Mouse (Mus musculus) cortical plate, adult 2 months (tissue): ENCODE measurements around the gene Lsamp. TPM values are rescaled to one million over a fixed set of nuclear protein-coding genes. Genes with fewer than 3 reads are reported as not detected.

Experiments
- H3K27ac ChIP-seq: fragments of 200-500 bp; 2 replicates; pipeline ENCODE4 v1.5.1; 2012; ENCODE audit warnings: low read length, control low read depth, inconsistent platforms; ENCODE audit not compliant: insufficient read depth
- H3K4me1 ChIP-seq: fragments of 200-500 bp; 2 replicates; pipeline ENCODE4 v1.6.1; 2011; ENCODE audit warnings: low read length; ENCODE audit not compliant: control insufficient read depth, insufficient read depth
- H3K4me3 ChIP-seq: fragments of 200-500 bp; 2 replicates; pipeline ENCODE4 v1.5.1; 2011; ENCODE audit warnings: mild to moderate bottlenecking, low read length, control low read depth; ENCODE audit not compliant: insufficient read depth
- CTCF ChIP-seq: fragments of 200-500 bp; IDR thresholded peaks from 2 replicates; pipeline ENCODE4 v1.5.1; 2011; ENCODE audit warnings: mild to moderate bottlenecking, control low read depth, low read length; ENCODE audit not compliant: insufficient read depth; ENCODE audit errors: extremely low read depth
- POLR2A ChIP-seq: fragments of 200-500 bp; IDR thresholded peaks from 2 replicates; pipeline ENCODE4 v1.6.1; 2011; ENCODE audit warnings: mild to moderate bottlenecking, low read length, control low read depth; ENCODE audit not compliant: insufficient read depth; ENCODE audit errors: extremely low read depth
- polyA plus RNA-seq: library from polyadenylated mRNA; depleted of rRNA; stranded (reverse); fragments of >200 nt; gene quantifications from 2 replicates; pipeline ENCODE4 v1.2.3, GENCODE M21; 2012

Gene Lsamp
- polyA plus RNA-seq, 1 experiment, result 99.8 TPM

GRCm38 (mm10) chr16:42032030-42032429, 2047.9 kb downstream of the Lsamp start:
- Histone ChIP-seq H3K4me3 (no peak overlapping the region), H3K4me1 (peaks cover 1% of the 10 kb centered on the region; the same call in 1 of the 2 replicates), H3K27ac (no peak overlapping the region)
- TF ChIP-seq POLR2A, result no peak

DNA sequence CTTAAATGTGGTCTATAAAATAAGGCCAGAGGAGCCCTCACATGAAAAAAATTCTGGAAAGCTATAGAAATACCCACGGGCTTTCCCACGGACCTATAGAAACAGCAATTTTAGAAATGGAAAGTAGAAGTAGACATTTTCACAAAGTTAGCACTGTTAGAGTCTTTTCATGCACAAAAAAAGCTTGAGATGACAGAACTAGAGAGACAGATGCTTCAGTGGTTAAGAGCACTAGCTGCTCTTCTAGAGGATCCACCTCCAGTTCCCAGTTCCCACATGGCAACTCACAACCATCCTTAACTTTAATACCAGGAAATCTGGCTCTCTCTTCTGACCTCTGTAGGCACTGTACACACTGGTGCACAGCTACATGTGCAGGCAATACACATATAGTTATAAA, 2049.3 kb downstream of the Lsamp start:
- no peak overlapping the region for H3K4me3 ChIP-seq
- peaks cover 1% of the 10 kb centered on the region; the same call in 1 of the 2 replicates for H3K4me1 ChIP-seq
- TF ChIP-seq CTCF (no peak), POLR2A (no peak)
- H3K27ac ChIP-seq, result no peak overlapping the region

- Histone ChIP-seq H3K4me1 (no peaks in the 10 kb centered on the region), H3K27ac (no peak overlapping the region), H3K4me3 (no peak overlapping the region)
- no peak for TF ChIP-seq POLR2A
- no peak for TF ChIP-seq CTCF
These were observed 2064.0 kb downstream of the Lsamp start for GRCm38 (mm10) chr16:42048138-42048537.

GRCm38 (mm10) chr16:42059927-42060326, 2075.8 kb downstream of the Lsamp start:
- H3K4me1 ChIP-seq, result peaks cover 2% of the 10 kb centered on the region; the same call in 1 of the 2 replicates
- TF ChIP-seq CTCF, result no peak
- no peak for TF ChIP-seq POLR2A
- no peak overlapping the region for H3K4me3 ChIP-seq
- no peak overlapping the region for H3K27ac ChIP-seq

DNA sequence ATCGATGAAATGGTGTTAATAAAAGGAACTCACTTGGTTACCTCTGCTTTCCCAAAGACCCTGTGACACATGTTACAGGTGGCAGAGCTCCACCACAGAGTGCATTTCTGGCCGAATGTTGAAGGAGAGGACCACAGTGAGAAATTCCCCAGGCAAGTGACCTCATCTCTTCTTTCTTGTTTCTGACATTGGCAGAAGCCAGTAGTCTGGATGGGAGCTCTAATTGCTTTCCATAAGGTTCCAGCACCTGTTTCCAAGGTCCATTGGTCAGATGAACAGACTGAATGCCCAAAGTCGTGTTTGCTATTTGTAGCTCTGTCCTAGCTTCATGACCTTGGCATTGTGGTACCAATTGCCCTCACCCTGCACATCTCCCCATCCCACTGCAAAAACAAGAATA, 2090.2 kb downstream of the Lsamp start:
- no peak overlapping the region for H3K4me3 ChIP-seq
- TF ChIP-seq POLR2A (no peak), CTCF (no peak)
- no peaks in the 10 kb centered on the region for H3K4me1 ChIP-seq
- H3K27ac ChIP-seq, result no peak overlapping the region

DNA sequence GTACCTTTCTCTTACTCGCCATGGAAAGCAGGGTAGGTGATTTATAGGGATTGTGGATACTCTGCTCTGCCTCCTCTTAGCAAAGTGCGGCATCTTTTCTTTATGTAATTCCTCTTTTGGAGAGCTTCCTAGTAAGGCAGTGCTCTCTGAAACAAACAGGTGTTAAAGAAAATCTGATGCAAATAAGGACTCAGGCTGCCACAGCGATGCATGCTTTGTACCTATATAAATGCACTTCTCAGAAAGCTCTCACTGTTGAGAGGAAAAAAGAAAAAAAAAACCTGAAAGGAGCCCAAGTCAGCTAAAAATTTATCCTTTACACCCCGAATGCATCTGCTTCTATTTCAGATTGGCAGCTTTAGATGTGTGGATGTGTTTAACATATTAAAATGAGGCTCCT, 2095.4 kb downstream of the Lsamp start:
- Histone ChIP-seq H3K4me3 (no peak overlapping the region), H3K27ac (peak overlapping the region; percentile 84; the same call in 1 of the 2 replicates), H3K4me1 (peaks cover 2% of the 10 kb centered on the region; the same call in 1 of the 2 replicates)
- no peak for TF ChIP-seq CTCF
- no peak for TF ChIP-seq POLR2A

GRCm38 (mm10) chr16:42081611-42082010, 2097.4 kb downstream of the Lsamp start:
- H3K27ac ChIP-seq, result no peak overlapping the region
- peaks cover 2% of the 10 kb centered on the region; the same call in 1 of the 2 replicates for H3K4me1 ChIP-seq
- TF ChIP-seq POLR2A (no peak), CTCF (no peak)
- no peak overlapping the region for H3K4me3 ChIP-seq

DNA sequence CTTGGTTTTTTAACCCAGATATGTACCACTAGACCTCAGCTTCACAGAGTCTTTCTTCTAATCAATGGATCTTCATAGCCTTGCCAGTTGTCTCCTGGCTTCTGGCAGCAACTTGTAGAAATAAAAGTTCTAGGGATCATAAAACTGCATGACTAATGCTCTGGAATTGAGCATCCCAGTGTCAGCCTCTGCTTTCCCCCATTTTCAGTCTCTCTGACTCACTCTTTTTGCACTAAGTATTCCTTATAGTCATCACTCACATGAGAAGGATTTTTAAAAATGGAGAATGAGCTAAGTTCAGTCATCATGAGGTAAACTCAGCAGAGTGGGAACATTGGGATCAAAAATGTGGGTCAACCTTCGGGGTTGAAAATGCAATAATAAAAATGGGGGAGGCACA, 2113.3 kb downstream of the Lsamp start:
- Histone ChIP-seq H3K4me1 (peaks cover 2% of the 10 kb centered on the region; the same call in 1 of the 2 replicates), H3K27ac (no peak overlapping the region), H3K4me3 (no peak overlapping the region)
- TF ChIP-seq CTCF (no peak), POLR2A (no peak)

- Histone ChIP-seq H3K27ac (no peak overlapping the region), H3K4me1 (peaks cover 7% of the 10 kb centered on the region; the same call in 1 of the 2 replicates), H3K4me3 (no peak overlapping the region)
- no peak for TF ChIP-seq CTCF
- no peak for TF ChIP-seq POLR2A
These were observed 2118.0 kb downstream of the Lsamp start for GRCm38 (mm10) chr16:42102186-42102585.

- TF ChIP-seq CTCF (no peak), POLR2A (no peak)
- Histone ChIP-seq H3K27ac (no peak overlapping the region), H3K4me1 (peaks cover 7% of the 10 kb centered on the region; the same call in 1 of the 2 replicates), H3K4me3 (no peak overlapping the region)
These were observed 2118.5 kb downstream of the Lsamp start for GRCm38 (mm10) chr16:42102635-42103034.
